Mouse (Mus musculus) brain, embryonic 14.5 days (tissue): Measurements from ENCODE around the gene Mylk.

Source experiments
- CTCF ChIP-seq: fragments of 200-500 bp; IDR thresholded peaks from 2 replicates; pipeline ENCODE4 v1.5.1; 2012; ENCODE audit warnings: inconsistent platforms, mild to moderate bottlenecking, moderate library complexity, borderline replicate concordance; ENCODE audit not compliant: insufficient read depth, insufficient read length; ENCODE audit errors: extremely low read depth
- POLR2A ChIP-seq: fragments of 200-500 bp; IDR thresholded peaks from 2 replicates; pipeline ENCODE4 v1.6.1; 2012; ENCODE audit warnings: mild to moderate bottlenecking, inconsistent platforms, borderline replicate concordance; ENCODE audit not compliant: poor library complexity, insufficient read depth, insufficient read length, severe bottlenecking; ENCODE audit errors: extremely low read depth

GRCm38 (mm10) chr16:34749536-34749935 is 4.5 kb downstream of the Mylk start:
- no peak for TF ChIP-seq CTCF
- no peak for TF ChIP-seq POLR2A
